Mouse (Mus musculus): Measurements from ENCODE around the gene Tsr2. TPM values are rescaled to one million over a fixed set of nuclear protein-coding genes. Genes with fewer than 3 reads are reported as not detected.

The Tsr2 gene
- polyA plus RNA-seq, 1 experiment from 2014 or later, result 40.6 TPM

DNA sequence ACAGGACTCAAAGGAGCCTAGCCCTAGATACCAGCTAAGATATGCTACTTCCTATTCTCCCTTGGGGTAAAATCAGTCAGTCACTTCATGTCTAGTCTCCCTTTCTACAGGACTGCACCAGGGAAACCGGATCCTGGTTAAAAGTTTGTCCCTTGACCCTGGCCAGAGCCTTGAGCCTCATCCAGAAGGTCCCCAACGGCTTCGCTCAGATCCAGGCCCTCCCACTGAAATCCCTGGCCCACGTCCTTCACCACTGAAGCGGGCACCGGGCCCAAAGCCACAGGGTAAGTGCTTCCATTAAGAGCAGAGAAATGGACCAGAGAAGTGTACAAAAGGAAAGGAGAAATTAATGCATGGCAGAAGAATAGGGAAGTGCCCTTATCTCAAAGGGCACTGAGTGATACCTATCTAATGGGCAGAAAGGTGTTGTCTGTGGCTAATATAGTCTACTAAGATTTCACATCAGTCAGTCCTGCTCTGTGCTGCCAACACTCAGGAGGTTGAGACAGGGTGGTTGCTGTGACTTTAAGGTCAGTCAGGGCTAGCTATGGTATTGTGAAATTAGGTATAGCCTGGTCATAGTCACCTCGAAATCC, 30.2 kb downstream of the Tsr2 start:
- H3K4me3 ChIP-seq, result no peak overlapping the region

DNA sequence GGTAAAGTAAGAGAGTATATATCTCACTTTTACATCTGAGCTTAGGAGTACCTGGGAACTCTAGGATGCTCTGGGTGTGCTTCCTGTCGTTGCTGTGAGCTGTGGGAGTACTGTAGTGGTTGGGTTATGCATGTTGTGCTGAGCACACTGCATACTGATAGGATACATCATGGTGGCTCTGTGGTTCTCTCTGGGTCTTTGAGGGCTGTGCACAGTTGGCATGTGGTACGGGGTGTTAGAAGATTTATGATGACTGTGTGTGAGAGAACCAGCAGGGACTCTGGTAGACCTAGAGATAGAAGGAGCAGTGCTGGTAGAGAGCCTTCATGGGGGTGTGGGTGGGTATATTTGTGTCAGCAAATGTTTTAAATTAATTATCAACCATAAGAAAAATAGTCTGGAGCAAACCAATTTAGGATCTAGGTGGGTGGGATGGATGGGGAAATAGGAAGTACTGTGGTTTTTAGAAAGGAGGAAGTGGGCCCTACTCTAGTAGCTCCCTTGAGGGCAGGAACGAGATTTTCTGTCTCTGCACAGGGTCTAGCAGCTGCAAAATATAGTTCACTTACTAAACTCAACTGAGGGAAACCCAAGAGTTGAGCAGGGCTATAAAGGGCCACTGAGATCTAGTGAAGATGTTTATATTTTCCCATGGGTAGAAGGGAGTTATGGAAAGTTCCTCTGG, 34.6 kb downstream of the Tsr2 start:
- Histone ChIP-seq H3K27ac (no peak overlapping the region), H3K4me3 (no peak overlapping the region), H3K9ac (no peak overlapping the region), H3K27me3 (replicated peaks) (no peaks in the 10 kb centered on the region), H3K4me1 (no peaks in the 10 kb centered on the region), H3K9me3 (no peaks in the 10 kb centered on the region), H3K36me3 (replicated peaks) (no peaks in the 10 kb centered on the region), H3K4me2 (no peak overlapping the region)
- 77% methylated on average over 3 of the region's 3 CpGs for WGBS
- ATAC-seq (replicated peaks), result no peak

More for the DNA sequence above, 30.2 kb downstream of the Tsr2 start:
- no peak overlapping the region for H3K4me2 ChIP-seq
- no peaks in the 10 kb centered on the region for H3K4me1 ChIP-seq
- no peak overlapping the region for H3K9ac ChIP-seq
- ATAC-seq (replicated peaks), result no peak
- H3K36me3 ChIP-seq (replicated peaks), result no peaks in the 10 kb centered on the region
- WGBS, result 90% methylated on average over 7 of the region's 7 CpGs
- no peaks in the 10 kb centered on the region for H3K27me3 ChIP-seq (replicated peaks)
- no peaks in the 10 kb centered on the region for H3K9me3 ChIP-seq
- H3K27ac ChIP-seq, result no peak overlapping the region

- Histone ChIP-seq H3K9me3 (no peaks in the 10 kb centered on the region), H3K36me3 (replicated peaks) (no peaks in the 10 kb centered on the region), H3K27me3 (replicated peaks) (no peaks in the 10 kb centered on the region), H3K4me2 (no peak overlapping the region), H3K4me3 (no peak overlapping the region), H3K27ac (no peak overlapping the region), H3K9ac (no peak overlapping the region), H3K4me1 (peaks cover 2% of the 10 kb centered on the region)
- no peak for ATAC-seq (replicated peaks)
- 88% methylated on average over 1 of the region's 1 CpGs for WGBS
Observed at GRCm38 (mm10) chrX:151059346-151059745, 37.0 kb downstream of the Tsr2 start.

- Histone ChIP-seq H3K36me3 (replicated peaks) (no peaks in the 10 kb centered on the region), H3K4me2 (no peak overlapping the region), H3K4me3 (no peak overlapping the region), H3K27me3 (replicated peaks) (no peaks in the 10 kb centered on the region), H3K9me3 (no peaks in the 10 kb centered on the region), H3K27ac (no peak overlapping the region), H3K9ac (no peak overlapping the region), H3K4me1 (peaks cover 9% of the 10 kb centered on the region)
- ATAC-seq (replicated peaks), result no peak
- WGBS, result 14% methylated on average over 1 of the region's 1 CpGs
Observed at GRCm38 (mm10) chrX:151055559-151055958, 40.8 kb downstream of the Tsr2 start.

- Histone ChIP-seq H3K27me3 (replicated peaks) (no peaks in the 10 kb centered on the region), H3K4me3 (no peak overlapping the region), H3K4me2 (no peak overlapping the region), H3K9me3 (no peaks in the 10 kb centered on the region), H3K36me3 (replicated peaks) (no peaks in the 10 kb centered on the region), H3K9ac (no peak overlapping the region), H3K4me1 (peaks cover 10% of the 10 kb centered on the region), H3K27ac (no peak overlapping the region)
- ATAC-seq (replicated peaks), result no peak
- 67% methylated on average over 5 of the region's 6 CpGs for WGBS
Observed at GRCm38 (mm10) chrX:151054489-151054888, 41.9 kb downstream of the Tsr2 start.

GRCm38 (mm10) chrX:151050337-151050736, 46.0 kb downstream of the Tsr2 start:
- no peak overlapping the region for H3K4me3 ChIP-seq
- H3K4me2 ChIP-seq, result peak overlapping the region; percentile 63; the same call in 1 of the 2 replicates
- no peak overlapping the region for H3K27ac ChIP-seq
- H3K9me3 ChIP-seq, result no peaks in the 10 kb centered on the region
- no peak overlapping the region for H3K9ac ChIP-seq
- no peak for ATAC-seq (replicated peaks)
- H3K36me3 ChIP-seq (replicated peaks), result no peaks in the 10 kb centered on the region
- no peaks in the 10 kb centered on the region for H3K27me3 ChIP-seq (replicated peaks)
- H3K4me1 ChIP-seq, result peaks cover 23% of the 10 kb centered on the region
- WGBS, result 68% methylated on average over 7 of the region's 7 CpGs

DNA sequence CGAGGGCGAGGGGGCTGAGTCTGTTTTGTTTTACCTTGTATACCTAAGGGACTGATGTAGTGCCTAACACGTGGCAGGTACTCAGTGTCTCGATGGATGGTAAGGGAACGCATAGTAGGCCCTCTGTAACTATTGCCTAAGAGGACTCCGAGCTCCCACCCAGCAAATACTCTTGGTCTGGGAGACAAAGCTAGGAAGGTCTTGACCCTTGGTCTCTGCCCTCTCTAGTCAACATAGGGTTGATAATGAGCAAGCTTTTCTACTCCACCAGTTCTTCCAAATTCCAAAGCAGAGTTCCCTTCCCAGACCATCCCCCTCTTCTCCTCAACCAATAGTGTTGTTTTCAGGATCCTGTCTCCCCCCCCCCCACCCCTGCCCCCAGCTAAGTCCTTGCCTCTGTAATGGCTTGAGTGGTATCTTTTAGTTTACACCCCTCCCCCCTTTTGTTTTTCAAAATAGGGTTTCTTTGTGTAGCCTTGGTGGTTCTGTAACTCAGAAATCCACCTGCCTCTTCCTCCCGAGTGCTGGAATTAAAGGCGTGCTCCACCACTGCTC, 46.6 kb downstream of the Tsr2 start:
- H3K4me2 ChIP-seq, result peak overlapping the region; percentile 63
- no peaks in the 10 kb centered on the region for H3K36me3 ChIP-seq (replicated peaks)
- 56% methylated on average over 8 of the region's 8 CpGs for WGBS
- peaks cover 23% of the 10 kb centered on the region for H3K4me1 ChIP-seq
- no peak overlapping the region for H3K9ac ChIP-seq
- no peaks in the 10 kb centered on the region for H3K27me3 ChIP-seq (replicated peaks)
- ATAC-seq (replicated peaks), result no peak
- H3K4me3 ChIP-seq, result no peak overlapping the region
- no peaks in the 10 kb centered on the region for H3K9me3 ChIP-seq
- no peak overlapping the region for H3K27ac ChIP-seq

GRCm38 (mm10) chrX:151047431-151048058, 48.8 kb downstream of the Tsr2 start:
- Histone ChIP-seq H3K27me3 (replicated peaks) (no peaks in the 10 kb centered on the region), H3K4me2 (peak overlapping the region; percentile 63), H3K9me3 (no peaks in the 10 kb centered on the region), H3K36me3 (replicated peaks) (no peaks in the 10 kb centered on the region), H3K9ac (peak overlapping the region; percentile 52), H3K4me1 (peaks cover 18% of the 10 kb centered on the region), H3K27ac (peak overlapping the region; percentile 95), H3K4me3 (peak overlapping the region; percentile 52)
- WGBS, result 14% methylated on average over 54 of the region's 56 CpGs
- peak; percentile 69 for ATAC-seq (replicated peaks)

DNA sequence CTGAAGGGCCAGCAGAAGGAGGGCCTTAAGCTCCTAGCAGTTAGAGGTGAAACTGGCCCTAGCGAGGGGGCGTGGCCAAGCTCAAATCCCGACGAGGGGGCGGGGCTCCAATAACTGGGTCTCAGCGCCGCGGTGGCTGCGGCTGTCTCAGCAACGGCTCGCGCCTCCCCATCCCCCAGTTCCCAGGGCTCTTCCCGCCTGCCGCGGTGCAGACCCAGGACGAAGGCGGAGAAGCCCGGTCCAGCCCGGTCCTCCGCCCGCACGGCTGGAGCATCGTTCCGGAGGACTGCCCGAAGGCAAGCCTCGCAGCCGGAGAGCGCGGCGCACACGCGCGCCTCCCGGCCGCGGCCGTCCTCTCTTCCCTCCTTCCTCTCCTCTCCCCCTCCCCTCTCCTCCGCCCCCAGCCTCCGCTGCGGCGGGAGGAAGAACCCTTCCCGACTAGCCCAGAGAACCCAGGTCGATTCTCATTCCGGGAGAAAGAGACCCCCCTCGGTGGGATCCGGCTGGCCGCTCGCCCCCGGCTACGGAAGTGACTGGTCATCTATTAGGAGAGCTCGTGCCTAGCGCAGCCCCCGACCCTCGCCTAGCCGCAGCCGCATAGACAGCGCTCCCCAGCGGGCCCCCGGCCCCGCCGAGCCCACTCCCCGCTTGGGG, 49.4 kb downstream of the Tsr2 start:
- Histone ChIP-seq H3K27me3 (replicated peaks) (no peaks in the 10 kb centered on the region), H3K36me3 (replicated peaks) (no peaks in the 10 kb centered on the region), H3K4me1 (peaks cover 18% of the 10 kb centered on the region), H3K9me3 (no peaks in the 10 kb centered on the region), H3K9ac (peak overlapping the region; percentile 52), H3K27ac (peak overlapping the region; percentile 95), H3K4me2 (peak overlapping the region; percentile 63), H3K4me3 (peak overlapping the region; percentile 52)
- ATAC-seq (replicated peaks), result peak; percentile 92
- 44% methylated on average over 60 of the region's 62 CpGs for WGBS

DNA sequence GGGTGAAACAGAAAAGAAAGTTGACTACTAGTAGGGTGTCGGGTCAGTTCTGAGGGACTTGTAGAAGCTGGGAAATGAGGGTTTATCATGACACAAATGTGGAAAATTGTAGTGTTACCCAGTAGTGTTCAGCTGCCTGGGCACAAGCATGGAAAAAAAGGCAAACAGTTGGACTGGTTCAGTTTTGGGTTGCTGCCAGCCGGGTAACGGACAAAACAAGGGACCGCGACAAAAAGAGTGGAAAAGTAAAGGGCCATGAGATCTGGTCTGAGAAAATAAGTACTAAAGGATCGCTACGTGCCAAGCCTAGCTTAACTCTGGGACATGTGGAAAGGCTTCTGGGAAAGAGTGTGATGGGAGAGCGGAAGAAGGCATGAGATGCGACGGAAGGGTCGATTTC, 50.0 kb downstream of the Tsr2 start:
- 39% methylated on average over 11 of the region's 11 CpGs for whole genome bisulfite sequencing
- H3K27me3 ChIP-seq (replicated peaks), result no peaks in the 10 kb centered on the region
- ATAC-seq (replicated peaks), result 0 out of 2 replicates have a peak, but pooled peaks have one; percentile 0
- H3K4me2 ChIP-seq, result peak overlapping the region; percentile 63
- H3K4me1 ChIP-seq, result peaks cover 18% of the 10 kb centered on the region
- H3K4me3 ChIP-seq, result peak overlapping the region; percentile 52
- no peaks in the 10 kb centered on the region for H3K36me3 ChIP-seq (replicated peaks)
- peak overlapping the region; percentile 52; the same call in 1 of the 2 replicates for H3K9ac ChIP-seq
- H3K27ac ChIP-seq, result peak overlapping the region; percentile 95
- H3K9me3 ChIP-seq, result no peaks in the 10 kb centered on the region

DNA sequence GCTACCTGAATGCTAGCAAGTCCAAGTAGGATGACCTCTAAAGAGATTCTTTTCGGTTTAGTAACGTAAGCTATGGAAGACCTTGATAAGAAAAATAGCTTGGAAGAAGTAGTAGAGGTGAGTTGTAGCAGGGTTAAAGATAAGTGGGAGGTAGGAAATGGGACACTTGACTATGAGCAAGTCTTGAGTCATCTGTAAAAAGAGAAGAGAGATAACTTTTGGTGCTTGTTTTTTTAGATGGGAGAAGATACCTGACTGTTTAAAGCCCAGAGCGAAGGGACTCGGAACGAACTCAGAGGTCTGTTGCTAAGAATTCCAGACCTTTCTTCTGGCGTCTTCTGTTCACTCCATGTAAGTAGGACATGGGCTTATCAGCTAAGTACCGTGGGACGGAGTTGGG, 50.5 kb downstream of the Tsr2 start, which contains the start of gene Fgd1:
TSS of gene Fgd1 (plus strand) at position 301 of the 400 bp plus-strand sequence.
- H3K9me3 ChIP-seq, result no peaks in the 10 kb centered on the region
- no peak for ATAC-seq (replicated peaks)
- H3K27ac ChIP-seq, result peak within 1 kb of the TSS; percentile 95
- 93% methylated on average over 8 of the region's 8 CpGs for WGBS
- H3K27me3 ChIP-seq (replicated peaks), result no peaks in the 10 kb centered on the region
- H3K4me1 ChIP-seq, result peaks cover 17% of the 10 kb centered on the region
- peak within 1 kb of the TSS; percentile 52 for H3K4me3 ChIP-seq
- peak within 1 kb of the TSS; percentile 63 for H3K4me2 ChIP-seq
- H3K9ac ChIP-seq, result peak within 1 kb of the TSS; percentile 52
- no peaks in the 10 kb centered on the region for H3K36me3 ChIP-seq (replicated peaks)

- H3K9ac ChIP-seq, result no peak overlapping the region
- no peaks in the 10 kb centered on the region for H3K4me1 ChIP-seq
- WGBS, result 47% methylated on average over 5 of the region's 5 CpGs
Observed at GRCm38 (mm10) chrX:151041223-151041622, 55.1 kb downstream of the Tsr2 start.

More at GRCm38 (mm10) chrX:151041223-151041622, 55.1 kb downstream of the Tsr2 start:
- no peaks in the 10 kb centered on the region for H3K36me3 ChIP-seq (replicated peaks)
- no peak overlapping the region for H3K27ac ChIP-seq
- ATAC-seq (replicated peaks), result no peak
- no peak overlapping the region for H3K4me3 ChIP-seq
- H3K27me3 ChIP-seq (replicated peaks), result no peaks in the 10 kb centered on the region
- no peaks in the 10 kb centered on the region for H3K9me3 ChIP-seq
- H3K4me2 ChIP-seq, result no peak overlapping the region

Measured in midbrain, embryonic 15.5 days (tissue).